Mouse (Mus musculus): ENCODE measurements around the gene Bace1. TPM values are rescaled to one million over a fixed set of nuclear protein-coding genes. Genes with fewer than 3 reads are reported as not detected.

Bace1 gene
- total and polyA plus RNA-seq, 3 experiments, result 0.07 to 0.22 TPM; not detected in 1

DNA sequence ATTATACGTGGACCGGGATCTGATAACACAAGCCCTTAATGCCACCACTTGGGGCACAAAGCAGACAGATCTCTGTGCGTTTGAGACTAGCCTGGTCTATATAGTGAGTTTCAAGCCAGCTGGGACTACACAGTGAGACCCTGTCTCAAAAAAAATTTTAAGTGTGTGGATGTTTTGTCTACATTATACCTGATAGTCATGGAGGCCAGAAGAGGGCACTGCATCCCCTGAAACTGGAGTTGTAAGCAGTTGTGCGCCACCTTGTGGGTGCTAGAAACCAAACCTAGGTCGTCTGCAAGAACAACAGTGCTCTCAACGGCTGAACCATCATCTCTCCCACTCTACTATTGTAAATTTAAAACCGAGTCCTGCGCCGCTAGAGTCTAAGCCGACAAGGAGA lies 9.3 kb upstream of the Bace1 start:
- Histone ChIP-seq H3K27me3 (ENCODE audit: insufficient read depth, low read length) (peaks cover under 1% of the 10 kb centered on the region; the same call in 1 of the 2 replicates), H3K9me3 (replicated peaks) (peaks cover 3% of the 10 kb centered on the region; the same call in 1 of the 2 replicates), H3K36me3 (replicated peaks) (peaks cover 14% of the 10 kb centered on the region), H3K4me3 (ENCODE audit: low read depth, low read length) (peak overlapping the region; percentile 33; the same call in 1 of the 2 replicates), H3K4me1 (ENCODE audit: insufficient read depth, low read depth, low read length) (peaks cover 28% of the 10 kb centered on the region)
- no peak for ATAC-seq (ENCODE audit: extremely low read depth, insufficient number of reproducible peaks, low FRiP score, poor library complexity, severe bottlenecking)
- DNase-seq (ENCODE audit: low spot score), result no peak
- TF ChIP-seq TAL1 (conservative IDR thresholded peaks at IDR 0.05; ENCODE audit: low read depth, low read length) (no peak), CTCF (IDR thresholded peaks at IDR 0.05; ENCODE audit: low read depth, low read length) (peak; percentile 58)

DNA sequence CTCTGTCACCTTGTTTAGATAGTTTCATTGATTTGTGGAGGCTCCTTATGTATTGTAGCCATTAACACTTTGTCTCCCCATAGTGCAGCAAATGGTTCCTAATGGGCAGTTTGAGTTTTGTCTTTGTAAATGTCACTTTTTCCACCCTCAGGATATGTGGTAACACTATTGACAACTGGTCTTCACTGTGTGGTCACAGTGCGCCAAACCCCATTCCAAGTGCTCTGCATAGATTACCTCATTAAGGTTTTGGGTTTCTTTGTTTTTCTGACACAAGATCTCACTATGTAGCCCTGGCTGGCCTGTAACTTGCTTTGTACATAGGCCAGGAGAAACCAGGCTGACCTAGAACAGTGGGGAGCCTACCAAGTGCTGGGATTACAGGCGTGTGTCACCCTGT lies 5.5 kb upstream of the Bace1 start:
- no peak for ATAC-seq (ENCODE audit: extremely low read depth, insufficient number of reproducible peaks, low FRiP score, poor library complexity, severe bottlenecking)

GRCm38 (mm10) chr9:45833461-45833860 lies 4.9 kb upstream of the Bace1 start:
- Histone ChIP-seq H3K36me3 (replicated peaks) (no peaks in the 10 kb centered on the region), H3K9me3 (replicated peaks) (peaks cover 3% of the 10 kb centered on the region; the same call in 1 of the 2 replicates), H3K27me3 (ENCODE audit: insufficient read depth, low read length) (peaks cover 18% of the 10 kb centered on the region), H3K4me1 (ENCODE audit: insufficient read depth, low read depth, low read length) (peaks cover 5% of the 10 kb centered on the region; the same call in 1 of the 2 replicates), H3K4me3 (ENCODE audit: low read depth, low read length) (no peak overlapping the region)
- ATAC-seq (ENCODE audit: extremely low read depth, insufficient number of reproducible peaks, low FRiP score, poor library complexity, severe bottlenecking), result no peak
- TF ChIP-seq POLR2AphosphoS5 (IDR thresholded peaks at IDR 0.05; ENCODE audit: insufficient replicate concordance, low read depth, low read length), result no peak
- no peak for TF ChIP-seq CTCF (IDR thresholded peaks at IDR 0.05; ENCODE audit: low read depth, low read length)
- no peak for TF ChIP-seq TAL1 (conservative IDR thresholded peaks at IDR 0.05; ENCODE audit: low read depth, low read length)
- no peak for TF ChIP-seq GATA1 (IDR thresholded peaks at IDR 0.05; ENCODE audit: borderline replicate concordance, low read length)
- no peak for TF ChIP-seq GATA2 (IDR thresholded peaks at IDR 0.05; ENCODE audit: borderline replicate concordance, low read depth, low read length)
- no peak for DNase-seq (ENCODE audit: low spot score)

More for the DNA sequence above, 5.5 kb upstream of the Bace1 start:
- H3K9me3 ChIP-seq (replicated peaks), result peaks cover 3% of the 10 kb centered on the region; the same call in 1 of the 2 replicates
- peaks cover 15% of the 10 kb centered on the region for H3K27me3 ChIP-seq (ENCODE audit: insufficient read depth, low read length)
- no peak for DNase-seq (ENCODE audit: low spot score)
- peaks cover 9% of the 10 kb centered on the region for H3K4me1 ChIP-seq (ENCODE audit: insufficient read depth, low read depth, low read length)
- H3K4me3 ChIP-seq (ENCODE audit: low read depth, low read length), result no peak overlapping the region
- no peak for TF ChIP-seq TAL1 (conservative IDR thresholded peaks at IDR 0.05; ENCODE audit: low read depth, low read length)
- no peak for TF ChIP-seq CTCF (IDR thresholded peaks at IDR 0.05; ENCODE audit: low read depth, low read length)
- no peak for TF ChIP-seq GATA2 (IDR thresholded peaks at IDR 0.05; ENCODE audit: borderline replicate concordance, low read depth, low read length)
- no peak for TF ChIP-seq GATA1 (IDR thresholded peaks at IDR 0.05; ENCODE audit: borderline replicate concordance, low read length)
- TF ChIP-seq POLR2AphosphoS5 (IDR thresholded peaks at IDR 0.05; ENCODE audit: insufficient replicate concordance, low read depth, low read length), result no peak
- no peaks in the 10 kb centered on the region for H3K36me3 ChIP-seq (replicated peaks)

DNA sequence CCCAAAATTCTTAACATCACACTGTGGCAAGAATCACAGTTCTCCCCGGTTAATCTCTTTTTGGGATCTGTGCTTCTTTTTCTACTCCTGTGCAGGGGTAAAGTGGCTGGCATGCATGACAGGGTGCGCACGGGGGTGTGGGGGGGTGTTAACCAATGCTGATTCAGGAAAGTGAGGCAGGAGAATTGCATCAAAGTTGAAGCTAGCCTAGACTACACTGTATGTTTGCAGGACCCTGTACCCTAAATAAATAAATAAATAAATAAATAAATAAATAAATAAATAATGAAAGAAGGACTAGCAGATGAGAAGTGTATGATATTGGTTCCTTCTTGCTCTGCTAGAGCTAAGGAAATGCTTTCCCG lies 329 bp upstream of the Bace1 start:
- Histone ChIP-seq H3K9me3 (replicated peaks) (no peaks in the 10 kb centered on the region), H3K4me3 (ENCODE audit: low read depth, low read length) (no peak overlapping the region), H3K36me3 (replicated peaks) (no peaks in the 10 kb centered on the region), H3K4me1 (ENCODE audit: insufficient read depth, low read depth, low read length) (peaks cover 9% of the 10 kb centered on the region), H3K27me3 (ENCODE audit: insufficient read depth, low read length) (peaks cover 54% of the 10 kb centered on the region)
- TF ChIP-seq CTCF (IDR thresholded peaks at IDR 0.05; ENCODE audit: low read depth, low read length), result no peak
- TF ChIP-seq TAL1 (conservative IDR thresholded peaks at IDR 0.05; ENCODE audit: low read depth, low read length), result no peak
- no peak for TF ChIP-seq POLR2AphosphoS5 (IDR thresholded peaks at IDR 0.05; ENCODE audit: insufficient replicate concordance, low read depth, low read length)
- no peak for TF ChIP-seq GATA1 (IDR thresholded peaks at IDR 0.05; ENCODE audit: borderline replicate concordance, low read length)
- no peak for TF ChIP-seq GATA2 (IDR thresholded peaks at IDR 0.05; ENCODE audit: borderline replicate concordance, low read depth, low read length)
- ATAC-seq (ENCODE audit: extremely low read depth, insufficient number of reproducible peaks, low FRiP score, poor library complexity, severe bottlenecking) (no peak), DNase-seq (ENCODE audit: low spot score) (no peak)

DNA sequence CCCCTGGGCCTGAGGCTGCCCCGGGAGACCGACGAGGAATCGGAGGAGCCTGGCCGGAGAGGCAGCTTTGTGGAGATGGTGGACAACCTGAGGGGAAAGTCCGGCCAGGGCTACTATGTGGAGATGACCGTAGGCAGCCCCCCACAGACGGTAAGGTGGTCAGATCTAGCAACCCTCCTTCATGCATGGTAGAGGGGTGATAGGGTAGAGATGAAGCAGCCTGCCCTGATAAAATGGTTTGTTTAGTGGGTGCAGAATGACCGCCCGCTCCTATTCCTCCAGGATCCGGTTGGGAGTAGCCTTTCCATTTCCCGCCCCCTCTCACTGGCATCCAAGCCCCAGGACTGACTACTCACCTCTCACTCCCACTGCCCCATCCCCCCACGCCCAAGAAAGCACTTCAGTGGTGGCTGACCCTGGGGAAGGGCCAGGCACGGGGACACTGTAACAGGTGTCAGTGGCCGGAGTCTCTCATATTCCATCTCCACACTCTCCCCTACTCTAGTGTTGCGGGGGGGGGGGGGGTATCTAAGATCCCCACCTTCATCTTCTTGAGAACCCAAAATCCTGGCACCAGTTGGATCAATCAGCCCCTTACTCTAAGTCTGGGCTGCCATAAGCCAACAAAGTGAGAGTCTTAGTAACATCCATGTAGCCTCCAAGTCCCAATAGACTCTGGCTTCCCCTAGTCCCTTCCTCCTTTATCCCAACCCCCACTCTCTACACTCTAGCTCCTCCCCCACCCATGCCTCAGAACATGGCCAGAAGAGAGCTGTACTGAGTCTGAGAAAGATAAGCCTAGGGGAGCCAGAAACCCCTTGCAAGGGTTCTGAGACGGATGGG lies 980 bp downstream of the Bace1 start:
- TF ChIP-seq GATA1 (IDR thresholded peaks at IDR 0.05; ENCODE audit: borderline replicate concordance, low read length) (no peak), TAL1 (conservative IDR thresholded peaks at IDR 0.05; ENCODE audit: low read depth, low read length) (no peak), GATA2 (IDR thresholded peaks at IDR 0.05; ENCODE audit: borderline replicate concordance, low read depth, low read length) (no peak), CTCF (IDR thresholded peaks at IDR 0.05; ENCODE audit: low read depth, low read length) (no peak), POLR2AphosphoS5 (IDR thresholded peaks at IDR 0.05; ENCODE audit: insufficient replicate concordance, low read depth, low read length) (no peak)
- H3K4me1 ChIP-seq (ENCODE audit: insufficient read depth, low read depth, low read length), result peaks cover 9% of the 10 kb centered on the region
- H3K27me3 ChIP-seq (ENCODE audit: insufficient read depth, low read length), result peaks cover 60% of the 10 kb centered on the region
- no peaks in the 10 kb centered on the region for H3K36me3 ChIP-seq (replicated peaks)
- no peaks in the 10 kb centered on the region for H3K9me3 ChIP-seq (replicated peaks)
- no peak overlapping the region for H3K4me3 ChIP-seq (ENCODE audit: low read depth, low read length)
- ATAC-seq (ENCODE audit: extremely low read depth, insufficient number of reproducible peaks, low FRiP score, poor library complexity, severe bottlenecking) (no peak), DNase-seq (ENCODE audit: low spot score) (no peak)

DNA sequence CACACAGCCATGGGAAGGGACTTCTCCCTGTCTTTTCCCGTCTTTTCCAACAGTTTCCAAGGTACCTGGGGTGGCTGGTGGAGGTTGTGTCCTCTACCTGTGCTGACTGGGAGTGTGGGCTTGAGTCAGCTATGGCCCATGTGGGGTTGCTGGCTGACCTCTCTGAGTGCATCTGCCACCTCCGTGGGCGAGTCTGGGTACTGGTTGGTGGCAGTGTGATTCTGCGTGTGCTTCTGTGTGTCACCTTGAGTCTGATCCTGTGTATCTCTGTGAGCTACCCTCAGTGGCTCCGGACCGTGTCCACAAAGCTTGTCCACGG lies 1.6 kb downstream of the Bace1 start:
- no peaks in the 10 kb centered on the region for H3K9me3 ChIP-seq (replicated peaks)
- H3K4me3 ChIP-seq (ENCODE audit: low read depth, low read length), result no peak overlapping the region
- H3K27me3 ChIP-seq (ENCODE audit: insufficient read depth, low read length), result peaks cover 60% of the 10 kb centered on the region
- no peaks in the 10 kb centered on the region for H3K36me3 ChIP-seq (replicated peaks)
- H3K4me1 ChIP-seq (ENCODE audit: insufficient read depth, low read depth, low read length), result peaks cover 9% of the 10 kb centered on the region
- TF ChIP-seq TAL1 (conservative IDR thresholded peaks at IDR 0.05; ENCODE audit: low read depth, low read length) (no peak), CTCF (IDR thresholded peaks at IDR 0.05; ENCODE audit: low read depth, low read length) (no peak), POLR2AphosphoS5 (IDR thresholded peaks at IDR 0.05; ENCODE audit: insufficient replicate concordance, low read depth, low read length) (no peak), GATA2 (IDR thresholded peaks at IDR 0.05; ENCODE audit: borderline replicate concordance, low read depth, low read length) (no peak), GATA1 (IDR thresholded peaks at IDR 0.05; ENCODE audit: borderline replicate concordance, low read length) (no peak)
- DNase-seq (ENCODE audit: low spot score), result no peak
- no peak for ATAC-seq (ENCODE audit: extremely low read depth, insufficient number of reproducible peaks, low FRiP score, poor library complexity, severe bottlenecking)
